Mouse (Mus musculus) forebrain, embryonic 10.5 days (tissue): ENCODE measurements around the gene Psph. TPM values are rescaled to one million over a fixed set of nuclear protein-coding genes. Genes with fewer than 3 reads are reported as not detected.
A peak's percentile ranks its signal among the peaks of the same experiment; 100 is the strongest.
"Not testable (repeated sequence)": the region's sequence is repeated elsewhere in the genome, so short reads cannot be mapped to it uniquely, and the experiment has no call there.

Experiments used
- DNase-seq: peaks from one replicate; pipeline ENCODE4 v3.0.0-alpha.2; 2017; ENCODE audit warnings: low spot score; ENCODE audit errors: extremely low spot score
- H3K27ac ChIP-seq: fragments of 300-500 bp; sonication (generic); 2 replicates; pipeline ENCODE4 v1.5.1; 2016; ENCODE audit warnings: mild to moderate bottlenecking
- H3K27me3 ChIP-seq: fragments of 300-500 bp; sonication (generic); 2 replicates; pipeline ENCODE4 v1.6.1; 2016; ENCODE audit warnings: mild to moderate bottlenecking; ENCODE audit not compliant: poor library complexity, severe bottlenecking
- H3K36me3 ChIP-seq: fragments of 300-500 bp; sonication (generic); replicated peaks from 2 replicates; pipeline ENCODE4 v1.6.1; 2016; ENCODE audit warnings: mild to moderate bottlenecking, moderate library complexity
- H3K4me1 ChIP-seq: fragments of 300-500 bp; sonication (generic); 2 replicates; pipeline ENCODE4 v1.6.1; 2016
- H3K4me3 ChIP-seq: fragments of 300-500 bp; sonication (generic); 2 replicates; pipeline ENCODE4 v1.5.1; 2016; ENCODE audit warnings: mild to moderate bottlenecking, moderate library complexity
- H3K9me3 ChIP-seq: fragments of 300-500 bp; sonication (generic); 2 replicates; pipeline ENCODE4 v1.6.1; 2016; ENCODE audit warnings: mild to moderate bottlenecking, moderate library complexity
- WGBS: fragments of 180-500 bp; shearing (Covaris S2); methylation state at CpG from one replicate; pipeline ENCODE4 v1.1.7; 2016; 5-methylcytosine and 5-hydroxymethylcytosine counted together
- polyA plus RNA-seq: library from polyadenylated mRNA; unstranded; fragments of >200 nt; fragmentation: Nextera tagmentation; extraction: Ambion mirVana; gene quantifications from 2 replicates; pipeline ENCODE4 v1.2.1, GENCODE M21; 2016

Psph gene
- 42.1 and 44.9 TPM in 2 replicates for polyA plus RNA-seq

GRCm38 (mm10) chr5:129786818-129787790, at the start of gene Psph:
Gene Psph (minus strand): TSS chr5:129787449.
- H3K36me3 ChIP-seq: peaks cover 38% of the 10 kb centered on the region
- under 1% methylated on average over 73 of the region's 73 CpGs for WGBS
- peak within 1 kb of the TSS; percentile 98 for H3K27ac ChIP-seq
- H3K27me3 ChIP-seq: no peaks in the 10 kb centered on the region
- peak within 1 kb of the TSS; percentile 96 for H3K4me3 ChIP-seq
- peaks cover 25% of the 10 kb centered on the region for H3K4me1 ChIP-seq
- peak; percentile 100 for DNase-seq
- no peaks in the 10 kb centered on the region for H3K9me3 ChIP-seq

- H3K36me3 ChIP-seq: peaks cover 63% of the 10 kb centered on the region
- H3K4me1 ChIP-seq: peaks cover 25% of the 10 kb centered on the region
- not testable (repeated sequence) for H3K9me3 ChIP-seq, DNase-seq, H3K27ac ChIP-seq, H3K27me3 ChIP-seq, H3K4me3 ChIP-seq
- 98% methylated on average over 8 of the region's 8 CpGs for WGBS
Measured at GRCm38 (mm10) chr5:129790591-129790990, 3.3 kb upstream of the Psph start.

DNA sequence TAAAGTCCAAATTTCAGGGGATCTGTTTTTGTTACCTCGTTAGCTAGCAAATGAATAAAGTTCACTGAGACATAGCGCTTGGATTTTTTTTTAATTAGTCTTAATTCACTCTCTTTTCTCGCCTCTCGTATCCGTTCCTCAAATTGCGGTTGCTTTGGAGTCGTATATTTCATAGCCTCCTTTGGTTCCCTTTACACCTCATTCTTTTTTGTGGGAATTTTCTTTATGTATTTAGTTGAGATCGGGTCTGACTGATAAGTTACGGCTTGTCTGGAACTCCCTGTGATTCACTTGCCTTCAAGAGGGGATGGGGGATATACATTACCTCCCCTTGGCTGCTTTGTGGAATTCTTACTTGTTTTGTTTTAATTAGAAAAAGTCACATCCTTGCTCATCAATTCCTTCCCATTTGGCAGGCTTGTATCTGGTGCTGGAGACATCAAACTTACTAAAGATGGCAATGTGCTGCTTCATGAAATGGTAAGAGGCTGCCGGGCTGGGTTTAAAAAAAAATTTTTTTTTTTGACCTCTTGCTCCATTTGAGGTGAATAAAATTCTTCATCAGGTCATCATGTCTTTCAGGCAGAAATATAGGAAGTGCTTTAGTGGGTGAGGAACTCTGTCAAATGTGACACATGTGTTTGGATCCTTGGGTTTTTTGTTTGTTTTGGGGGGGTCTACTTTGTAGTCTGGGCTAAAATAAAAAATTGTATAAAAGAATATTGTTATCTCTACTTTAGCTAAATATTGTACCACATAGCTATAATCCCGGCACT, 757 bp upstream of the Psph start:
- WGBS: 16% methylated on average over 11 of the region's 11 CpGs
- Histone ChIP-seq H3K4me3 (peak overlapping the region; percentile 96), H3K9me3 (no peaks in the 10 kb centered on the region), H3K27ac (peak overlapping the region; percentile 98), H3K27me3 (no peaks in the 10 kb centered on the region), H3K4me1 (peaks cover 25% of the 10 kb centered on the region), H3K36me3 (peaks cover 47% of the 10 kb centered on the region)
- DNase-seq: no peak

DNA sequence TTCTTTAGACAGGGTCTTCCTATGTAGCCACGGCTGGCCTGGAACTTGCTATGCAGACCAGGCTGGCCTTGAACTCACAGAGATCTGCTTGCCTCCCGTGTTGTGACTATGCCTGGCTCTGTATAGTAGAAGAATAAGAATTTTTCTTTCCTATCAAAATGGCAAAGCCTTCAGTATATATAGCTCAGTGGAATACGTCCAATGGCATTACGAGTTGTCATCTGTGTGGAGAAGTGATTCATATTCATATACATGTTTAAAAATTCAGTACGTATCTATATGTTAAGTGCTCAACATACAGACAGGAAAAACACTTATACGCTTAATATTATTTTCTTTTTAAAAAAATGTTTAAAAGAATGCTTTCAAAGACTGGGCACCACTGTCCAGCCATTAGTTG, 1.1 kb downstream of the Psph start:
- peak overlapping the region; percentile 96 for H3K4me3 ChIP-seq
- H3K27ac ChIP-seq: peak overlapping the region; percentile 98
- no peaks in the 10 kb centered on the region for H3K27me3 ChIP-seq
- 81% methylated on average over 6 of the region's 6 CpGs for WGBS
- H3K9me3 ChIP-seq: no peaks in the 10 kb centered on the region
- H3K4me1 ChIP-seq: peaks cover 25% of the 10 kb centered on the region
- H3K36me3 ChIP-seq: peaks cover 29% of the 10 kb centered on the region
- DNase-seq: no peak

DNA sequence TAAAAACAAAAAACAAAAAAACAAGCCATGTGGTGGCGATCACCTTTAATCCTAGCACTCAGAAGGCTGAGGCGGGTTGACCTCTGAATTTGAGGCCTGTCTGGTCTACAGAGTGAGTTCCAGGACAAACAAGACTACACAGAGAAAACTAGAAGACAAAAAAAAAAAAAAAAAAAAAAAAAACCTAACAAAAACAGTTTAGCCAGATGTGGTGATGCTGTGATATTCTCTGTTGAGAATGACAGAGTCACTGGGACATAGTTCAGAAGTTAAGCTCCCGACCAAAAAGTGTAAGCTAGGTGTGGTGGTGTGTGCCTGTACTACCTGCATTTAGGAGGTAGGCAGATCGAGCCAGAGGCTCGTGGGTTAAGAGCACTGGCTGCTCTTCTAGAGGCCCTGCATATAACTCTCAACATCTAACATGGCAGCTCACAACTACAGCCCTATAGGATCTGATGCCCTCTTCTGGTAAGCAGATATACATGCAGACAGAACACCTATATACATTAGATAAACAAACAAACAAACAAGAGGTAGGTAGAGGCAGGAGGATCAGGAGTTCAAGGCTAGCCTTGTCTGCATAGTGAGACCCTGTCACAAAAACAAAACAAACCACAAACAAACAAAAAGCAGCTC, 1.9 kb downstream of the Psph start:
- 94% methylated on average over 5 of the region's 5 CpGs for WGBS
- DNase-seq: no peak
- no peaks in the 10 kb centered on the region for H3K27me3 ChIP-seq
- H3K4me3 ChIP-seq: no peak overlapping the region
- peaks cover 23% of the 10 kb centered on the region for H3K36me3 ChIP-seq
- no peak overlapping the region for H3K27ac ChIP-seq
- H3K4me1 ChIP-seq: peaks cover 25% of the 10 kb centered on the region
- no peaks in the 10 kb centered on the region for H3K9me3 ChIP-seq

- no peaks in the 10 kb centered on the region for H3K9me3 ChIP-seq
- H3K4me3 ChIP-seq: no peak overlapping the region
- no peaks in the 10 kb centered on the region for H3K27me3 ChIP-seq
- H3K36me3 ChIP-seq: no peaks in the 10 kb centered on the region
- H3K27ac ChIP-seq: no peak overlapping the region
- DNase-seq: no peak
- 60% methylated on average over 3 of the region's 3 CpGs for WGBS
- peaks cover 24% of the 10 kb centered on the region for H3K4me1 ChIP-seq
Measured at GRCm38 (mm10) chr5:129782211-129782610, 5.0 kb downstream of the Psph start.

GRCm38 (mm10) chr5:129780131-129780530, 7.1 kb downstream of the Psph start:
- no peaks in the 10 kb centered on the region for H3K9me3 ChIP-seq
- H3K36me3 ChIP-seq: no peaks in the 10 kb centered on the region
- H3K27me3 ChIP-seq: no peaks in the 10 kb centered on the region
- 88% methylated on average over 3 of the region's 3 CpGs for WGBS
- no peak for DNase-seq
- H3K4me1 ChIP-seq: peaks cover 17% of the 10 kb centered on the region
- no peak overlapping the region for H3K4me3 ChIP-seq
- H3K27ac ChIP-seq: no peak overlapping the region

GRCm38 (mm10) chr5:129778996-129779716, 8.1 kb downstream of the Psph start:
- peak; percentile 70 for DNase-seq

GRCm38 (mm10) chr5:129778348-129778995, 8.8 kb downstream of the Psph start:
- no peak for DNase-seq
- Histone ChIP-seq H3K36me3 (no peaks in the 10 kb centered on the region), H3K9me3 (no peaks in the 10 kb centered on the region), H3K27me3 (no peaks in the 10 kb centered on the region), H3K4me3 (peak overlapping the region; percentile 65), H3K4me1 (peaks cover 17% of the 10 kb centered on the region), H3K27ac (peak overlapping the region; percentile 81)
- WGBS: 44% methylated on average over 11 of the region's 11 CpGs

More at GRCm38 (mm10) chr5:129778996-129779716, 8.1 kb downstream of the Psph start:
- WGBS: 3% methylated on average over 32 of the region's 32 CpGs
- H3K4me3 ChIP-seq: peak overlapping the region; percentile 65
- H3K27ac ChIP-seq: peak overlapping the region; percentile 81
- no peaks in the 10 kb centered on the region for H3K36me3 ChIP-seq
- no peaks in the 10 kb centered on the region for H3K9me3 ChIP-seq
- peaks cover 17% of the 10 kb centered on the region for H3K4me1 ChIP-seq
- H3K27me3 ChIP-seq: no peaks in the 10 kb centered on the region

DNA sequence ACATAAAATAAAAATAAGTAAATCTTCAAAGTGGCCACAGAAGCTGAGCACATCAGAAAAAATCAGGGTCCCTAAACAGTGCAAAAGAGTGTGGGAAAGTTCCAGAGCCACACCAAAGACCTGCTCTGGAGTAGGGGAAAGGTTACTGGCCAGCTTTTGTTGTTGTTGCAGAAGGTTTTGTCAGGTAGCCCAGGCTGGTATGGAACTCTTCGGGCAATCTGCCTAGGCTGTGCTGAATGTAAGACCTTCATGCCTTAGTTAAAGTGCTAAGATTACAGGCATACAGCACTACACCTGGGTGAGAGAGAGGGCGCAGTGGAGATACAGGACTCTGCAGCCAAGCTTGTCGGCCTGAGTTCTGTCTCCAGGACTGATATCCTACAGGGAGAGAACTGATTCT, 12.6 kb downstream of the Psph start:
- Histone ChIP-seq H3K27ac (no peak overlapping the region), H3K4me3 (no peak overlapping the region), H3K9me3 (no peaks in the 10 kb centered on the region), H3K4me1 (peaks cover 15% of the 10 kb centered on the region), H3K27me3 (no peaks in the 10 kb centered on the region), H3K36me3 (peaks cover 13% of the 10 kb centered on the region)
- 89% methylated on average over 3 of the region's 3 CpGs for WGBS
- DNase-seq: no peak

DNA sequence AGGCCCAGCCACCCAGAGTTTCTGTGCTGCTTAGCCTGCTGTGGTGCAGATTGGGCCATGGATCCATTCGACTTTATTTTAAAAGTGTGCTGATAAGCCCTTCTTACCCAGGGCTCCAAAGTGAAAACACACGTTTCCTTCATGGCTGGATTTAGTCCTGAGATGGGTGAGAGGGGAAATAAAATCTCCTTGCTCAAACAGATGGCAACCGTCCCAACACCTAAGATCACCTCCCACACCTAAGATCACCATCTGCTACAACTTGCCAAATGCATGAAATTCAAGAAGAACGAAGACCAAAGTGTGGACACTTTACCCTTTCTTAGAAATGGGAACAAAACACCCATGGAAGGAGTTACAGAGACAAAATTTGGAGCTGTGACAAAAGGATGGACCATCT, 13.9 kb downstream of the Psph start:
- not testable (repeated sequence) for H3K27me3 ChIP-seq, H3K4me3 ChIP-seq, DNase-seq, H3K9me3 ChIP-seq, H3K27ac ChIP-seq, H3K4me1 ChIP-seq
- H3K36me3 ChIP-seq: peaks cover 20% of the 10 kb centered on the region
- 88% methylated on average over 4 of the region's 4 CpGs for WGBS
